Mouse (Mus musculus): Measurements from ENCODE around the gene Tent4b. TPM values are rescaled to one million over a fixed set of nuclear protein-coding genes. Genes with fewer than 3 reads are reported as not detected.

Tent4b gene
- total RNA-seq, 2 experiments from 2014 or later = 34.4 to 34.6 TPM

DNA sequence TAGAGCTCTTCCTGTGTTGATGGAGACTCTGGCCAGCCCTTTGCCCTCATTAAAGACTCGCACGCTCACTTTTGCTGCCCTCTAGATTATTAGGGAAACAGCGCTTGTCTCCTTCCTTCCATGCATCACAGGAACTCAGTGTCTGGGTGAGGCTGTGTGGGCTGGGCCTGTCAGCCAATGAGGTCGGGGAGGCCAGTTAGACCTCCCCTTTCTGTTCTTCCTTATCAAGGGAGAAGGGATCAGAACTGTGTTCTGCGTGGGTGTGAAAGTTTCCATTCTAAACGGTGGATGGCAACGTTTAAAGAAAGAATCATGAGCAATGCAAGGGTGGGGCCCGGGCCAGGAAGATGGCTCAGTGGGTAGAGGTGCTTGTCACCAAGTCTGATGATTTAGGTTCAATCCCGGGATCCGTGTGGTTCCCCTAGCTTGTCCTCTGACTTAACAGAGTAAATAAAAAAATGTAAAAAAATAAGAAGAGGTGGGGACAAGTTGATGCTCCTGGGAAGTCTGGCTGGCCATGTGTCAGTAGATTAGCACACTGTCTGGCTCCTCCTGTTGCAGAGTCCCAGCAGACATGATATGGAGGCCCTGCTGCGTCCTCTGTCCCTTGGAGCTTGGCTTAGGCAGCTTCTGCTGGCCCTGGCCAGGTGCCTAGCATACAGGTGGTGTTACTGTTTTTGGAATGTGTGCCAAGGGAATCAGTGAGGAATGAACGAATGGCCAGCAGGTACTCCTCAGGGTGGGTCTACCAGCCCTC, 99.1 kb downstream of the Tent4b start:
- ATAC-seq (replicated peaks; ENCODE audit: poor library complexity, severe bottlenecking) = peak; percentile 10

- ATAC-seq (replicated peaks; ENCODE audit: poor library complexity, severe bottlenecking) = no peak
Observed at GRCm38 (mm10) chr8:88298733-88299103, 99.7 kb downstream of the Tent4b start.

DNA sequence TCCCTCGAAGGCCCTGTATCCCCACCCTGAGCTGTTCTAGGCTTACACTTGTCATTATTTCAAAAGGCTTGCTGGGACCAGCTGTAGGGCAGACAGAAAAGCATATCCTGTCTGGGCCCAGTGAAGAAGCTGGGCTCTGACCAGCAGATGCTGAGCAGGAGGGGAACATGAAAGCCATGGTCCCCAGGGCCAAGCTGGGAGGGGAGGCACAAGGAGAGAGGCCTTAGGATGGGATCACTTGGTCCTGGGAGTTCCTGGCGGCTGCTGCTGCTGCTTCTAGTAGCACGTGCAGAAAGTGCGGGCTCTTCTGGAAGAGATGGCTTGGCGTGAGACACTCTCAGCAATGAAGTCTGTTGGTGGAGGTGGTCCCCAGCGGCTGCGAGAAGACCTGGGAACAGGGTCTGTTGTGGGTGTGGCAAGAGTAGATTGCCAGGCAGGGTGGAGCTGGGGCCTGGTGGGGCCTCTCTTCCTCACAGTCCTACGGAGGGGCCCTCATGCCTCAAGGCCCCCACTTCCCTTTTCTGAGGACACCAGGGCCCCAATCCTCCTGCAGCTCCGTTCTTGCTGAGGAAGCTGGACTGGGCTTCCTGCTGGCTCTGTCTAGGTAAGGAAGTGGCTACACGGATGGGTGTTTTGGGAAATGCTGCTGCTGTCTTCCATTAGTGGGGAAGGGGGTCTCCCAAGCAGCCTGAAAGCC, 101.0 kb downstream of the Tent4b start:
- peak; percentile 95 for ATAC-seq (replicated peaks; ENCODE audit: poor library complexity, severe bottlenecking)

- ATAC-seq (replicated peaks; ENCODE audit: poor library complexity, severe bottlenecking) = no peak
Observed at GRCm38 (mm10) chr8:88301589-88302437, 102.8 kb downstream of the Tent4b start.

- peak; percentile 38 for ATAC-seq (replicated peaks; ENCODE audit: poor library complexity, severe bottlenecking)
Observed at GRCm38 (mm10) chr8:88305814-88306213, 106.8 kb downstream of the Tent4b start.

DNA sequence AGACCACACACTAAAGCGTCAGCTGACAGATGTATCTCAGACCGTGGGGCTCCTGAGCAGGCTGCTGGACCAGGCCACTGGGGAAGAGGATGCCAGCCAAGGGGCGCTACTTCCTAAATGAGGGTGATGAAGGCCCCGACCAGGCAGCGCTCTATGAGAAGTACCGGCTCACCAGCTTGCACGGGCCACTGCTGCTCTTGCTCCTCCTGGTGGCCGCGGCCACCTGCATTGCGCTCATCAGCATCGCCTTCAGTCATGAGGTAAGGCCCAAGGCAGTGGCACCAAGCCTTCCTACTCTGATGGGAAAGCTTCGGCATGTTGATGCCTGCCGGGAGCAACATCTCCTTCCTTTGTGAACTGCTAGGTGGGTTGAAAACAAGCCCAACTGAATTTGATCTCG, 107.5 kb downstream of the Tent4b start:
- ATAC-seq (replicated peaks; ENCODE audit: poor library complexity, severe bottlenecking) = peak; percentile 49

DNA sequence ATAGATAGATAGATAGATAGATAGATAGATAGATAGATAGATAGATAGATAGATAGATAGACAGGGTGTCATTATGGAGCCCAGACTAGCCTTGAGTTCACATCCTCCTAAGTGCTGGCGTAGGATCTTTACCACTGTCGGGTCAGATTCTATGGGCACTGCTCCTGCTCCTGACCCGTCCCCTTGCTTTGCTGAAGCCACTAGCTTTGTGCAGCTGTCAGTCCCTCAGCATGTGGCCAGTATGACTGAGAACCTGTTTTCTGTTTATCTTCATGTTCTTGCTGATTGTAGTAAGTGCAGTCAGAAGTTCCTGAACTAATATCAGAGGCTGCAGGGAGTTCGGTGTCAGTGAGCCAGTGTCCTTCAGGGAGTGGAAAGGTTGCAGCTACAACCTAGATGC, 108.7 kb downstream of the Tent4b start:
- ATAC-seq (replicated peaks; ENCODE audit: poor library complexity, severe bottlenecking) = no peak

Other genes with a start within 250 kb of the Tent4b start
- gene Zfp423, start 239.6 kb upstream of the Tent4b start, total RNA-seq (2014; fragmentation: Nextera tagmentation) = not detected in 2 replicates
- gene Zfp423, start 239.6 kb upstream of the Tent4b start, total RNA-seq (2017) = not detected in 2 replicates
- gene Cnep1r1, start 80.4 kb upstream of the Tent4b start, total RNA-seq (2014; fragmentation: Nextera tagmentation) = 52.7 and 53.4 TPM in 2 replicates
- 8.0 and 9.4 TPM in 2 replicates for gene Cnep1r1, start 80.4 kb upstream of the Tent4b start, total RNA-seq (2017)
- gene Heatr3, start 61.4 kb upstream of the Tent4b start, total RNA-seq (2014; fragmentation: Nextera tagmentation) = 40.6 and 49.3 TPM in 2 replicates
- 40.9 and 52.5 TPM in 2 replicates for gene Heatr3, start 61.4 kb upstream of the Tent4b start, total RNA-seq (2017)
- 41.0 and 43.7 TPM in 2 replicates for gene Adcy7, start 73.2 kb downstream of the Tent4b start, total RNA-seq (2014; fragmentation: Nextera tagmentation)
- gene Adcy7, start 73.2 kb downstream of the Tent4b start, total RNA-seq (2017) = 32.9 and 35.0 TPM in 2 replicates
- 75.7 and 92.5 TPM in 2 replicates for gene Brd7, start 163.0 kb downstream of the Tent4b start, total RNA-seq (2014; fragmentation: Nextera tagmentation)
- gene Brd7, start 163.0 kb downstream of the Tent4b start, total RNA-seq (2017) = 70.1 and 74.2 TPM in 2 replicates

Measured in granulocyte monocyte progenitor cell, adult 5-6 weeks (primary cell).